Mouse (Mus musculus) lung, embryonic 14.5 days (tissue): ENCODE measurements around the gene Ezh1. TPM values are rescaled to one million over a fixed set of nuclear protein-coding genes. Genes with fewer than 3 reads are reported as not detected.

Experiments used
- ATAC-seq: fragments of 200-750 bp; cut with Nextera tagmentation; 2 replicates; pipeline ENCODE4 v1.8.0; 2017; ENCODE audit warnings: mild to moderate bottlenecking, moderate TSS enrichment, moderate library complexity; ENCODE audit not compliant: insufficient read depth
- DNase-seq: peaks from one replicate; pipeline ENCODE4 v3.0.0-alpha.2; 2015
- H3K27ac ChIP-seq: fragments of 300-500 bp; sonication (generic); 2 replicates; pipeline ENCODE4 v1.5.1; 2014; ENCODE audit warnings: low read depth, mild to moderate bottlenecking, moderate library complexity
- H3K27me3 ChIP-seq: fragments of 300-500 bp; sonication (generic); 2 replicates; pipeline ENCODE4 v1.6.1; 2014; ENCODE audit warnings: low read length, control low read depth; ENCODE audit not compliant: insufficient read depth
- H3K36me3 ChIP-seq: fragments of 300-500 bp; sonication (generic); 2 replicates; pipeline ENCODE4 v1.6.1; 2014; ENCODE audit warnings: control low read depth; ENCODE audit not compliant: insufficient read depth
- H3K4me1 ChIP-seq: fragments of 300-500 bp; sonication (generic); 2 replicates; pipeline ENCODE4 v1.6.1; 2014; ENCODE audit warnings: antibody characterized with exemption, control low read depth; ENCODE audit not compliant: insufficient read depth
- H3K4me2 ChIP-seq: fragments of 300-500 bp; sonication (generic); 2 replicates; pipeline ENCODE4 v1.6.1; 2014; ENCODE audit warnings: mild to moderate bottlenecking
- H3K4me3 ChIP-seq: fragments of 300-500 bp; sonication (generic); 2 replicates; pipeline ENCODE4 v1.5.1; 2014; ENCODE audit warnings: low read depth, low read length
- H3K9ac ChIP-seq: fragments of 300-500 bp; sonication (generic); 2 replicates; pipeline ENCODE4 v1.6.1; 2014
- H3K9me3 ChIP-seq: fragments of 300-500 bp; sonication (generic); 2 replicates; pipeline ENCODE4 v1.6.1; 2016; ENCODE audit warnings: low read depth, low read length, control low read depth
- CTCF ChIP-seq: IDR thresholded peaks from 2 replicates; pipeline ENCODE4 v1.5.1; 2016; ENCODE audit warnings: antibody characterized with exemption, low read depth
- WGBS: fragments of 180-500 bp; shearing (Covaris S2); extraction: QIAGEN DNeasy Blood & Tissue Kit; methylation state at CpG from one replicate; pipeline ENCODE4 v1.1.7; 2014; 5-methylcytosine and 5-hydroxymethylcytosine counted together
- polyA plus RNA-seq: library from polyadenylated mRNA; unstranded; fragments of >200 nt; fragmentation: Nextera tagmentation; extraction: Ambion mirVana; gene quantifications from 2 replicates; pipeline ENCODE4 v1.2.1, GENCODE M21; 2014

The Ezh1 gene
- polyA plus RNA-seq, 1 experiment from 2014 or later = 18.9 TPM

DNA sequence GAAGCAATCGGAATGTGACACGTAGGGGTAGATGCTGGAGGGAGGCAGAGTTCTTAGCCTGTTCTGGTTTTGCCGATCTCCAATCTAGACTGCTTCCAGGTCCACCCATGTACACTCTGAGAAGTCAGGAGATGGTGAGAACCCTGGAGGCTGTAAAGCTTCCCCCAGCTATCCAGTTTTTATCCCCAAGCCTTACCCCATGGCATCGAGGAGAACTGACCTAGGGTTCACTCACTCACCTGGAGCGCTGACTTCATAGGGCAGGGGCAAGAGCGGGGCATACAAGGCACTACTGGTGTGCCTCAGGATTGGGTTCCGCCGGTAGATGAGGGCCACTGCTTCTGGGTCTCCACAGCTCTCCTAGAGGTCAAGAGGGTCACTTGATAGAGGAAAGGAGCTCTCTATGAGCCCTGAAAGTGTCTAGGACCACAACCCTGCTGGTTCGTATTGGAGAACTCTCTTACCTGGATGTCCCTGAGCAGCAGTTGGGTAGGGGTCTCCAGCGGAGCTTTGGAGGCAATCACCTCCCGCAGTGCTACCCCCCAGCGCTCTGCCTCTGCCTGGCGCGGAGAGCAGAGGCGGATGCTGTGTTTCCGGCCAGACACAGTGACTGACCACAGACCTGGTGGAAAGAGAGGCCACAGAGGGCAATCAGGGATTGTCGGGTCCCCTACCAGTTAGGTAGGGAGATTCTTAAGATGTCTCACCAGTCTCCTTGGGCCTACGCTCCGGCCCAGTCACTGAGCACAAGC is 58.9 kb downstream of the Ezh1 start:
- Histone ChIP-seq H3K27ac (no peak overlapping the region), H3K4me1 (peaks cover 5% of the 10 kb centered on the region; the same call in 1 of the 2 replicates), H3K27me3 (peaks cover 50% of the 10 kb centered on the region), H3K4me3 (no peak overlapping the region), H3K9me3 (no peaks in the 10 kb centered on the region), H3K36me3 (peaks cover 58% of the 10 kb centered on the region), H3K9ac (no peak overlapping the region), H3K4me2 (no peak overlapping the region; the same call in 1 of the 2 replicates)
- 74% methylated on average over 19 of the region's 19 CpGs for WGBS
- DNase-seq (no peak), ATAC-seq (no peak)
- no peak for TF ChIP-seq CTCF

GRCm38 (mm10) chr11:101166357-101166756 is 59.9 kb downstream of the Ezh1 start:
- H3K4me3 ChIP-seq = no peak overlapping the region
- H3K4me2 ChIP-seq = no peak overlapping the region
- no peak overlapping the region for H3K9ac ChIP-seq
- ATAC-seq (no peak), DNase-seq (no peak)
- no peak for TF ChIP-seq CTCF
- no peak overlapping the region for H3K27ac ChIP-seq
- H3K27me3 ChIP-seq = peaks cover 50% of the 10 kb centered on the region
- H3K36me3 ChIP-seq = peaks cover 68% of the 10 kb centered on the region
- 74% methylated on average over 14 of the region's 14 CpGs for WGBS
- peaks cover 5% of the 10 kb centered on the region; the same call in 1 of the 2 replicates for H3K4me1 ChIP-seq
- no peaks in the 10 kb centered on the region for H3K9me3 ChIP-seq

GRCm38 (mm10) chr11:101164677-101165580 is 61.3 kb downstream of the Ezh1 start:
- no peak for TF ChIP-seq CTCF
- Histone ChIP-seq H3K27ac (peak overlapping the region; percentile 30; the same call in 1 of the 2 replicates), H3K9ac (no peak overlapping the region), H3K36me3 (peaks cover 71% of the 10 kb centered on the region), H3K4me2 (peak overlapping the region; percentile 44; the same call in 1 of the 2 replicates), H3K4me3 (no peak overlapping the region), H3K27me3 (peaks cover 50% of the 10 kb centered on the region), H3K4me1 (peaks cover 5% of the 10 kb centered on the region; the same call in 1 of the 2 replicates), H3K9me3 (no peaks in the 10 kb centered on the region)
- peak; percentile 47 for DNase-seq
- 32% methylated on average over 35 of the region's 35 CpGs for WGBS
- ATAC-seq = no peak

DNA sequence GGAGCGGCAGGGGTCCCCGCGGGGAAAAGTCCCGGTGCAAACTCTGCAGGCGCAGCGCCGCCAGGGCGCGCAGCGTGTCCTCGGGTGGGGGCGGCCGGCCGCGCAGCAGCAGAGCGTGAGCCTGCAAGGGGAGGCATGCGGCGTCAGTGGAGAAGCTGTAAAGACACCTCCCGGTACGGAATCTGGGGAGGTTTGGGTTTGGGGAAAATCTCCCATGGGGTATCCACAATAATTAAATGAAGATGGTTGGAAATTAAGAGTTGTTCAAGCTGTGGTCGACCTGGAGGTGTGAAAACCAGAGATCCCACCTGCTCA is 62.0 kb downstream of the Ezh1 start:
- Histone ChIP-seq H3K36me3 (peaks cover 71% of the 10 kb centered on the region), H3K4me1 (peaks cover 2% of the 10 kb centered on the region; the same call in 1 of the 2 replicates), H3K9me3 (no peaks in the 10 kb centered on the region), H3K27ac (no peak overlapping the region), H3K4me3 (peak overlapping the region; percentile 15), H3K9ac (0 out of 2 replicates have a peak overlapping the region, but pooled peaks have one; percentile 16), H3K4me2 (peak overlapping the region; percentile 44), H3K27me3 (peaks cover 50% of the 10 kb centered on the region)
- WGBS = 22% methylated on average over 21 of the region's 21 CpGs
- ATAC-seq = no peak
- no peak for TF ChIP-seq CTCF
- no peak for DNase-seq

DNA sequence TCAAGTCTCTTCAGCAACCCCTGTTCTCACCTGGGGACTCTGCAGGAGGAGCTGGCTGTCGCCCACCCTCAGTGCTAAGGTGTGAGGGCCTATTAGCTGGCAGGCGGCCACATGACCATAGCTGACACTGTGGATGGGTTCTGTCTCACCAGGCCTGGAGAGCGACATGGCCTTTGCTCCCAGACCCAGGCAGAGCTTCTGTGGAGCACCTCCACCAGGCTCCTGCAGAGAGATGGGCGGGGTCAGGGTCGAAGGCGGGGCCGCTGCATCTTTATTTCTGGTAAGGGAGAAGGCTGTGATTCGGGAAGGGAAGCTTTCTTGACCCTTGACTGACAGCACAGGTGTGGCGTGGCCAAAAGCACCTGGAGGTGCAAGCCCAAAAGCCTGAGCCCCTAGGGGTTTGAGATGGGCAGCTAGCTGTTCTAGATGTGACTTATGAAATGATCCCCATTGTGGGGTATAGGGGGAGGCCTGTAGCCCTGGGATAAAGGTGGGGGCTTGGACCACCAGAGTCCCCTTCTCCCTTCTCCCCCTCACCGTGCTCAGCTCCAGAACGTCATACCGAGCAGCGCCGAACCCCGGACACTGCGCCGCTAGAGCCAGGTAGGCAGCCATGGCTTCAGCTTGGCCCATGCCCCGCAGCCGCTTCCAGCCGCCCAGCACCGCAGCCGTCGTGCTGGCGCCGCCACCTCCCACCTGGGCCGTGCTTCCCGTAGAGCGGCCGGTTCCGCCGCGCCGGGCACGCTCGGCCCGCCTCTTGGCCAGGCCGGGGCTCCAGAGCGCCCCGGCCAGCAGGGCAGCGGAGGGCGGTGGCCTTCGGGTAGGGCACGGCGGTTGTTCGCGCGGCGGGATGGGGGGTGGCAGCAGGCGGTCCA is 62.5 kb downstream of the Ezh1 start:
- no peak for TF ChIP-seq CTCF
- H3K9ac ChIP-seq = 0 out of 2 replicates have a peak overlapping the region, but pooled peaks have one; percentile 16
- H3K9me3 ChIP-seq = no peaks in the 10 kb centered on the region
- ATAC-seq (no peak), DNase-seq (no peak)
- WGBS = 32% methylated on average over 49 of the region's 49 CpGs
- H3K4me3 ChIP-seq = peak overlapping the region; percentile 15
- peaks cover 71% of the 10 kb centered on the region for H3K36me3 ChIP-seq
- no peak overlapping the region for H3K27ac ChIP-seq
- H3K4me1 ChIP-seq = no peaks in the 10 kb centered on the region
- peaks cover 50% of the 10 kb centered on the region for H3K27me3 ChIP-seq
- H3K4me2 ChIP-seq = peak overlapping the region; percentile 44

GRCm38 (mm10) chr11:101162772-101163171 is 63.5 kb downstream of the Ezh1 start:
- Histone ChIP-seq H3K4me1 (no peaks in the 10 kb centered on the region), H3K4me3 (no peak overlapping the region), H3K36me3 (peaks cover 65% of the 10 kb centered on the region), H3K9ac (no peak overlapping the region), H3K4me2 (no peak overlapping the region), H3K9me3 (no peaks in the 10 kb centered on the region), H3K27me3 (peaks cover 42% of the 10 kb centered on the region), H3K27ac (no peak overlapping the region)
- ATAC-seq = no peak
- no peak for TF ChIP-seq CTCF
- DNase-seq = peak; percentile 46
- WGBS = 63% methylated on average over 5 of the region's 5 CpGs
